Mouse (Mus musculus): ENCODE results near the gene Il31. TPM values are rescaled to one million over a fixed set of nuclear protein-coding genes. Genes with fewer than 3 reads are reported as not detected.

Il31 gene
- polyA plus RNA-seq, 1 experiment from 2014 or later, result not detected

- DNase-seq (ENCODE audit: low spot score), result no peak
Observed at GRCm38 (mm10) chr5:123501973-123502372, 12.7 kb upstream of the Il31 start.

GRCm38 (mm10) chr5:123499717-123500116, 10.4 kb upstream of the Il31 start:
- no peak overlapping the region for H3K9ac ChIP-seq (ENCODE audit: low read length)
- no peak overlapping the region for H3K4me2 ChIP-seq (ENCODE audit: low read length)
- no peaks in the 10 kb centered on the region for H3K9me3 ChIP-seq (replicated peaks; ENCODE audit: control insufficient read depth, low read length)
- WGBS, result 43% methylated on average over 4 of the region's 4 CpGs
- H3K4me1 ChIP-seq (ENCODE audit: control insufficient read depth, insufficient read depth, low read length), result no peaks in the 10 kb centered on the region; the same call in 1 of the 2 replicates
- no peaks in the 10 kb centered on the region for H3K27me3 ChIP-seq (replicated peaks; ENCODE audit: control insufficient read depth, insufficient read depth, low read length)
- DNase-seq (ENCODE audit: low spot score) (peak; percentile 50), ATAC-seq (no peak)
- H3K36me3 ChIP-seq (ENCODE audit: control insufficient read depth, insufficient read depth, low read length), result no peaks in the 10 kb centered on the region
- no peak overlapping the region for H3K27ac ChIP-seq (ENCODE audit: low read depth, low read length)
- H3K4me3 ChIP-seq (ENCODE audit: low read depth, low read length), result no peak overlapping the region

More at GRCm38 (mm10) chr5:123501973-123502372, 12.7 kb upstream of the Il31 start:
- Histone ChIP-seq H3K27me3 (replicated peaks; ENCODE audit: control insufficient read depth, insufficient read depth, low read length) (no peaks in the 10 kb centered on the region), H3K9me3 (replicated peaks; ENCODE audit: control insufficient read depth, low read length) (no peaks in the 10 kb centered on the region), H3K9ac (ENCODE audit: low read length) (no peak overlapping the region), H3K36me3 (ENCODE audit: control insufficient read depth, insufficient read depth, low read length) (no peaks in the 10 kb centered on the region), H3K27ac (ENCODE audit: low read depth, low read length) (no peak overlapping the region), H3K4me2 (ENCODE audit: low read length) (no peak overlapping the region), H3K4me3 (ENCODE audit: low read depth, low read length) (no peak overlapping the region), H3K4me1 (ENCODE audit: control insufficient read depth, insufficient read depth, low read length) (no peaks in the 10 kb centered on the region; the same call in 1 of the 2 replicates)
- 88% methylated on average over 4 of the region's 4 CpGs for WGBS
- ATAC-seq, result no peak

- Histone ChIP-seq H3K4me3 (ENCODE audit: low read depth, low read length) (no peak overlapping the region), H3K27me3 (replicated peaks; ENCODE audit: control insufficient read depth, insufficient read depth, low read length) (no peaks in the 10 kb centered on the region), H3K4me2 (ENCODE audit: low read length) (no peak overlapping the region), H3K9ac (ENCODE audit: low read length) (no peak overlapping the region), H3K36me3 (ENCODE audit: control insufficient read depth, insufficient read depth, low read length) (no peaks in the 10 kb centered on the region), H3K4me1 (ENCODE audit: control insufficient read depth, insufficient read depth, low read length) (0 out of 2 replicates have a peak, but pooled peaks cover 4% of the 10 kb centered on the region), H3K9me3 (replicated peaks; ENCODE audit: control insufficient read depth, low read length) (no peaks in the 10 kb centered on the region), H3K27ac (ENCODE audit: low read depth, low read length) (no peak overlapping the region)
- WGBS, result 78% methylated on average over 9 of the region's 9 CpGs
- no peak for DNase-seq (ENCODE audit: low spot score)
- ATAC-seq, result no peak
Observed at GRCm38 (mm10) chr5:123489935-123490334, 646 bp upstream of the Il31 start.

- Histone ChIP-seq H3K4me1 (ENCODE audit: control insufficient read depth, insufficient read depth, low read length) (0 out of 2 replicates have a peak, but pooled peaks cover 4% of the 10 kb centered on the region), H3K4me3 (ENCODE audit: low read depth, low read length) (no peak overlapping the region), H3K27ac (ENCODE audit: low read depth, low read length) (no peak overlapping the region), H3K27me3 (replicated peaks; ENCODE audit: control insufficient read depth, insufficient read depth, low read length) (no peaks in the 10 kb centered on the region), H3K36me3 (ENCODE audit: control insufficient read depth, insufficient read depth, low read length) (no peaks in the 10 kb centered on the region), H3K9ac (ENCODE audit: low read length) (no peak overlapping the region), H3K9me3 (replicated peaks; ENCODE audit: control insufficient read depth, low read length) (no peaks in the 10 kb centered on the region), H3K4me2 (ENCODE audit: low read length) (no peak overlapping the region)
- WGBS, result 90% methylated on average over 11 of the region's 11 CpGs
- ATAC-seq, result no peak
- DNase-seq (ENCODE audit: low spot score), result no peak
Observed at GRCm38 (mm10) chr5:123487659-123488395, 1.5 kb downstream of the Il31 start.

GRCm38 (mm10) chr5:123473817-123474216, 15.5 kb downstream of the Il31 start:
- ATAC-seq (no peak), DNase-seq (ENCODE audit: low spot score) (peak; percentile 33)
- H3K9me3 ChIP-seq (replicated peaks; ENCODE audit: control insufficient read depth, low read length), result no peaks in the 10 kb centered on the region
- no peaks in the 10 kb centered on the region for H3K27me3 ChIP-seq (replicated peaks; ENCODE audit: control insufficient read depth, insufficient read depth, low read length)
- H3K4me2 ChIP-seq (ENCODE audit: low read length), result no peak overlapping the region
- no peak overlapping the region for H3K27ac ChIP-seq (ENCODE audit: low read depth, low read length)
- no peaks in the 10 kb centered on the region for H3K36me3 ChIP-seq (ENCODE audit: control insufficient read depth, insufficient read depth, low read length)
- 61% methylated on average over 5 of the region's 5 CpGs for WGBS
- no peak overlapping the region for H3K4me3 ChIP-seq (ENCODE audit: low read depth, low read length)
- no peaks in the 10 kb centered on the region for H3K4me1 ChIP-seq (ENCODE audit: control insufficient read depth, insufficient read depth, low read length)
- no peak overlapping the region for H3K9ac ChIP-seq (ENCODE audit: low read length)

GRCm38 (mm10) chr5:123470784-123471400, 18.4 kb downstream of the Il31 start:
- H3K27ac ChIP-seq (ENCODE audit: low read depth, low read length), result no peak overlapping the region
- peak; percentile 4 for DNase-seq (ENCODE audit: low spot score)

GRCm38 (mm10) chr5:123464638-123465037, 24.7 kb downstream of the Il31 start:
- Histone ChIP-seq H3K27ac (ENCODE audit: low read depth, low read length) (no peak overlapping the region), H3K4me3 (ENCODE audit: low read depth, low read length) (no peak overlapping the region), H3K27me3 (replicated peaks; ENCODE audit: control insufficient read depth, insufficient read depth, low read length) (no peaks in the 10 kb centered on the region), H3K36me3 (ENCODE audit: control insufficient read depth, insufficient read depth, low read length) (no peaks in the 10 kb centered on the region), H3K4me1 (ENCODE audit: control insufficient read depth, insufficient read depth, low read length) (no peaks in the 10 kb centered on the region), H3K9me3 (replicated peaks; ENCODE audit: control insufficient read depth, low read length) (no peaks in the 10 kb centered on the region), H3K4me2 (ENCODE audit: low read length) (no peak overlapping the region), H3K9ac (ENCODE audit: low read length) (no peak overlapping the region)
- ATAC-seq, result no peak
- WGBS, result 87% methylated on average over 1 of the region's 1 CpGs
- DNase-seq (ENCODE audit: low spot score), result no peak

More at GRCm38 (mm10) chr5:123470784-123471400, 18.4 kb downstream of the Il31 start:
- Histone ChIP-seq H3K9me3 (replicated peaks; ENCODE audit: control insufficient read depth, low read length) (no peaks in the 10 kb centered on the region), H3K4me3 (ENCODE audit: low read depth, low read length) (no peak overlapping the region), H3K36me3 (ENCODE audit: control insufficient read depth, insufficient read depth, low read length) (no peaks in the 10 kb centered on the region), H3K4me1 (ENCODE audit: control insufficient read depth, insufficient read depth, low read length) (no peaks in the 10 kb centered on the region), H3K4me2 (ENCODE audit: low read length) (no peak overlapping the region), H3K9ac (ENCODE audit: low read length) (no peak overlapping the region), H3K27me3 (replicated peaks; ENCODE audit: control insufficient read depth, insufficient read depth, low read length) (no peaks in the 10 kb centered on the region)
- 74% methylated on average over 10 of the region's 10 CpGs for WGBS
- no peak for ATAC-seq

- WGBS, result 50% methylated on average over 5 of the region's 5 CpGs
- H3K4me2 ChIP-seq (ENCODE audit: low read length), result no peak overlapping the region
- no peak for ATAC-seq
- no peak overlapping the region for H3K4me3 ChIP-seq (ENCODE audit: low read depth, low read length)
- no peak overlapping the region for H3K27ac ChIP-seq (ENCODE audit: low read depth, low read length)
- H3K36me3 ChIP-seq (ENCODE audit: control insufficient read depth, insufficient read depth, low read length), result no peaks in the 10 kb centered on the region
- H3K9ac ChIP-seq (ENCODE audit: low read length), result no peak overlapping the region
- no peaks in the 10 kb centered on the region for H3K27me3 ChIP-seq (replicated peaks; ENCODE audit: control insufficient read depth, insufficient read depth, low read length)
- H3K4me1 ChIP-seq (ENCODE audit: control insufficient read depth, insufficient read depth, low read length), result no peaks in the 10 kb centered on the region
- no peaks in the 10 kb centered on the region for H3K9me3 ChIP-seq (replicated peaks; ENCODE audit: control insufficient read depth, low read length)
- DNase-seq (ENCODE audit: low spot score), result no peak
Observed at GRCm38 (mm10) chr5:123461420-123461819, 27.9 kb downstream of the Il31 start.

GRCm38 (mm10) chr5:123451886-123452285, 37.4 kb downstream of the Il31 start:
- DNase-seq (ENCODE audit: low spot score) (no peak), ATAC-seq (no peak)
- H3K27me3 ChIP-seq (replicated peaks; ENCODE audit: control insufficient read depth, insufficient read depth, low read length), result no peaks in the 10 kb centered on the region
- no peaks in the 10 kb centered on the region for H3K4me1 ChIP-seq (ENCODE audit: control insufficient read depth, insufficient read depth, low read length)
- H3K9me3 ChIP-seq (replicated peaks; ENCODE audit: control insufficient read depth, low read length), result no peaks in the 10 kb centered on the region
- no peak overlapping the region for H3K4me2 ChIP-seq (ENCODE audit: low read length)
- peaks cover 89% of the 10 kb centered on the region for H3K36me3 ChIP-seq (ENCODE audit: control insufficient read depth, insufficient read depth, low read length)
- no peak overlapping the region for H3K4me3 ChIP-seq (ENCODE audit: low read depth, low read length)
- 95% methylated on average over 7 of the region's 7 CpGs for WGBS
- H3K9ac ChIP-seq (ENCODE audit: low read length), result no peak overlapping the region
- no peak overlapping the region for H3K27ac ChIP-seq (ENCODE audit: low read depth, low read length)
